Mouse (Mus musculus): ENCODE results near the gene Pdcl2.

The Pdcl2 gene

GRCm38 (mm10) chr5:76330953-76331352, at the start of gene Pdcl2:
TSS of gene Pdcl2 (minus strand) at chr5:76331156.
- no peak for DNase-seq (ENCODE audit: low read depth, low spot score)

GRCm38 (mm10) chr5:76379216-76379615, 48.3 kb upstream of the Pdcl2 start:
- no peak for DNase-seq (ENCODE audit: low read depth, low spot score)

GRCm38 (mm10) chr5:76369215-76369840, 38.4 kb upstream of the Pdcl2 start:
- no peak for DNase-seq (ENCODE audit: low read depth, low spot score)

DNA sequence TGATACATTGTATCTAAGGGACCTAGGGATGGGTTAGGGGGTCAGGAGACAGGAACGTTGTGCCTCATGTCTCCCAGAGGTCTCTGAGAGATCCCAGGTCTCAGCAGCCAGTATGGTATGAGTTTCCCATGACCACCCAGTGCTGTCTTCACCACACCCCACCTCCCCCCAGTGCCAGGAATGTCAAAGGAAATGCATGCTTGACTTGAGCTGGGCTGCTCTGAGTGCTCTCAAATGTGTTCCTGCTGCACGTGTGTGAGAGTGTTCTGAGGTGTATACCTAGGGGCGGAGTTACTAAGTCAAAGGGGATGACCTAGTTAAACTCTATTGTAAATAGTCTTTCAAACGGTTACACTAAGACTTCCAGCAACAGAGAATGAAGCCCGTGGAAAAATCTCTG, 34.5 kb upstream of the Pdcl2 start:
- no peak for DNase-seq (ENCODE audit: low read depth, low spot score)

DNA sequence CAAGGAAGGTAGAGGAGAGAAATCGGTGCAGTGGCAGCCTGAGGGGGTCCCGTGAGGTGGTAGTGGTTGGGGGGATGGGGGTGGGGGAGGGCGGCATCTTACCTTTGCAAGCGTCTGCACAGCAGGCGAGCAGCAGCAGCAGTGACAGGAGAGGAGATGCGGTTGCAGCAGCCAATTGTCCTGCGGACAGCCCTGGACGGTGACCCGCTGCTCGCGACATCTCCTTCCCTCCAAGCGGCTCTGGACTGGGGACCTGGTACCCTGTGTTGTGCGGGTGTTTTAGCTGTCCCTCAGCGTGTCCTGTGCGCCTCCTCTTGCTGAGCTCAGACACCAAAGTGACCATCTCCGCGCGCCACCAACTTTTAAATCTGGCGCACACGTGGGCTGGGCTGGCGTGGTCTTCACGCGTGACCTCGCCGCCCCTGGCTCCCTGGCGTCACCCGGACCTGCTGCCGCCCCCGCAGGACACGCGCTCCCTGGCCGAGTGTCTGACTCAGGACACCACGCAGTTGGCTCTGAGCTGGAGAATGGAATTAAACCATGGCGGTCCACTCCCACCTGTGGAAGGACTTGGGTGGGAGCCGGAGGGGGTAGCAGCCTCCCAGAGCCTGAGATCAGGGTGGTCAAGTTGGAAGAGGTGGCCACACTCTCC, 32.6 kb upstream of the Pdcl2 start, which contains the start of gene Nmu:
Gene Nmu, minus strand, starts transcription at position 336 of the 652 bp plus-strand sequence.
- DNase-seq (ENCODE audit: low read depth, low spot score), result no peak

- DNase-seq (ENCODE audit: low read depth, low spot score), result no peak
These were observed 29.8 kb upstream of the Pdcl2 start for GRCm38 (mm10) chr5:76360786-76361185.

- no peak for DNase-seq (ENCODE audit: low read depth, low spot score)
These were observed 29.1 kb upstream of the Pdcl2 start for GRCm38 (mm10) chr5:76360057-76360456.

- DNase-seq (ENCODE audit: low read depth, low spot score), result no peak
These were observed 21.1 kb upstream of the Pdcl2 start for GRCm38 (mm10) chr5:76351953-76352611.

DNA sequence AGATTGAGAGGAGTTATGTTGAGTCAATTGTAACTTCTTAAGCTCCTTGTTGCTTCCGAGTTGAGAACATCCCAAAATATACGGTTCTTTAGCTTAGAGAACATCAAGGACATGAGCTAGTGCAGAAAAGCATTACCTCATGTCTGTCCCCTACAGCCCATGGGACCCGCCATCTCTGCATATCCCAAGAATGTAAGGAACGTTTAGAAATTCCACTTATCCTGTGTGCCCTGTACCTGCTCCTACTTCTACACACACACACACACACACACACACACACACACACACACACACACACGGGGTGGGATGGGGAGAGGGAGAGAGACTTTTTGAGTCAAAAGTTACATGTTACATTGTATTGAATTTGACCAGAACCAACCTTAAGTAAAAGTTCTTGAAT, 20.6 kb upstream of the Pdcl2 start:
- DNase-seq (ENCODE audit: low read depth, low spot score), result no peak

- DNase-seq (ENCODE audit: low read depth, low spot score), result no peak
These were observed 15.2 kb upstream of the Pdcl2 start for GRCm38 (mm10) chr5:76346137-76346536.

DNA sequence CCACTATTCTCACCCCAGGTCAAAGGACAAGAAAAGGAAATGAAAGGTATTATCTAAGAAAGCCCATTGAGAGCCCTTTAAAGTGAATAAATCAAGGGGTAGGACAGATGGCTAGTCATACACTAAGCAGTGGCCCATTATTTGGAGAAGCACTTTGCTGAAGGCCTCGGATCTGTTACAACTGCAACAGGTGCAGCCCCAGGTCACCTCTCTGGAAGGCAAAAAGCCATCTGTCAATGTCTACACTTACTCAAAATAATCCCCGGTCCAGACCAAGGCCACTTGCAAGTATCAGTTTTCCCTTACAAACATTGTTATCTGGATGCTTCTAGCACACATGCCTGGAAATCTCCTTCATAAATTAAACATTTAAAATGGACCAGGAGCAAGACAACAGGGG, 10.0 kb upstream of the Pdcl2 start:
- DNase-seq (ENCODE audit: low read depth, low spot score), result no peak

DNA sequence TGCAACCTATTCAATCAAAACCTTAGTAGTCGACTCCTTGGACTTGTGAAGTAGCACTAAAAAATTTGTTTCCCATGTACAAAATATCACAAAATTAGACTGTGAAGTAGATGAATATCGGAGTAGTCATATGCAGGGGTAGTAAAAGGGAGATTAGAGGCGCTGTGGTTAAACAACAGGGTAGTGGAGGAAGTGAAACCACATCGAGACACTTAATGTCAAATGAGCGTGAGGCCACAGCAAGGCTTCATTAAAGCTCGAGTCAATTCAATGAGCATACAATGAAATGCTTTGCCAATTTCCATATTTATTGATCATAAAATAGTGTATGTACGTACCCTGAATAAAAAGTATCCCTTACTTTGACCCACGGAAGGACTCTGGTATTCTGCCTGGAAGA, 6.1 kb upstream of the Pdcl2 start:
- DNase-seq (ENCODE audit: low read depth, low spot score), result peak; percentile 14

DNA sequence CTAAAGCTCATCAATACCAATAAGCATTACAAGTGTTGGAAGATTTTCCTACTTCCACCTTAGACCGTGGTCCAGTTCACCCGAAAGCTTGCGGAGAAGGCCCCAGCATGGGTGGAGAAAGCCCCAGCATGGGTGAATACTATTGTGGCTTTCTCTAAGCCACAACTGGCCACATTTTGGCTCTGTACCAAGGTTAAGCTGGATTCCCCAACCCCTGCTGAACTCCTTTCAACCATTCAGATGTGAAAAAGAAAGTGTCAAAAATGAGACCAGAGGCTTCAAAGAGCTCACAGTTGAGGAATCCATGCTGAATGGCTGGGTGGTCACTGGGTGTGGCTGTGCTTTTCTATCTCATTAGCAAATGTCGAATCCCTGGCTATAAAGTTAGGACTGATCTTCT, 2.9 kb upstream of the Pdcl2 start:
- DNase-seq (ENCODE audit: low read depth, low spot score), result no peak

DNA sequence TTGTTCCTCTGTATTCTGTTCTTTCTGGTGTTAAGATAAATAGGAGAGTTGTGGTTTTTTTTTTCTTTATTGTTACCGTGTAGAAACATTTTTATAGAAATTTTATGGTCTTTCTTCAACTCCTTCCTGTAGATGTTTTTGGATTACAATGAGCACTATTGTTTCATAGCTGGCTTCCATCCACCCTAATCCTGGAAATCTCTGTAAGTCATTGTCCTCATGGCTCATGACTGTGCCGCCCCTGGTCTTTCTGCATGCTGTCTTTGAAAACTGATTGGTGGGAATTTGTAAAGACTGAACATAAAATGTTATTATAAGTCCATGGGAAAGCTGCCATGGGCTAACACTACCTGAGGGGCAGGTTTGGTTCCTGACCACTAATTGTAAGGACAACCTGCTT, 3.7 kb downstream of the Pdcl2 start:
- no peak for DNase-seq (ENCODE audit: low read depth, low spot score)

DNA sequence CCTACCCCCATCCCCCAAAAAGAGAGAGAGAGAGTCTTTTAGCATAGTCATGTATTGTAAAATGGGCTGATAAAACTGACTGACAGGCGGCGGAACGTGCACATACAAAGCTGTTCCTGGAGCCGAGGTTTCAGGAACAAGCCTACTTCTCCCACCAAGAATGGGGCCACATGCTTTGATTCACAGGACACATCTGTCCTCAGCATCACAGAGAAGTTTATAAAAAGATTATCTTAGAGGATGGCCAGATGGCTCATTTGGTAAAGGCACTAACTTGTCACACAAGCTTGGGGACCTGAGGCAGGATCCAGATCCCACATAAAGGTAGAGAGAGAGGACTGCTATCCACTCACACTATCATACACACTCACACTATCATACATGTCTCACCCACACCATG, 5.8 kb downstream of the Pdcl2 start:
- no peak for DNase-seq (ENCODE audit: low read depth, low spot score)

DNA sequence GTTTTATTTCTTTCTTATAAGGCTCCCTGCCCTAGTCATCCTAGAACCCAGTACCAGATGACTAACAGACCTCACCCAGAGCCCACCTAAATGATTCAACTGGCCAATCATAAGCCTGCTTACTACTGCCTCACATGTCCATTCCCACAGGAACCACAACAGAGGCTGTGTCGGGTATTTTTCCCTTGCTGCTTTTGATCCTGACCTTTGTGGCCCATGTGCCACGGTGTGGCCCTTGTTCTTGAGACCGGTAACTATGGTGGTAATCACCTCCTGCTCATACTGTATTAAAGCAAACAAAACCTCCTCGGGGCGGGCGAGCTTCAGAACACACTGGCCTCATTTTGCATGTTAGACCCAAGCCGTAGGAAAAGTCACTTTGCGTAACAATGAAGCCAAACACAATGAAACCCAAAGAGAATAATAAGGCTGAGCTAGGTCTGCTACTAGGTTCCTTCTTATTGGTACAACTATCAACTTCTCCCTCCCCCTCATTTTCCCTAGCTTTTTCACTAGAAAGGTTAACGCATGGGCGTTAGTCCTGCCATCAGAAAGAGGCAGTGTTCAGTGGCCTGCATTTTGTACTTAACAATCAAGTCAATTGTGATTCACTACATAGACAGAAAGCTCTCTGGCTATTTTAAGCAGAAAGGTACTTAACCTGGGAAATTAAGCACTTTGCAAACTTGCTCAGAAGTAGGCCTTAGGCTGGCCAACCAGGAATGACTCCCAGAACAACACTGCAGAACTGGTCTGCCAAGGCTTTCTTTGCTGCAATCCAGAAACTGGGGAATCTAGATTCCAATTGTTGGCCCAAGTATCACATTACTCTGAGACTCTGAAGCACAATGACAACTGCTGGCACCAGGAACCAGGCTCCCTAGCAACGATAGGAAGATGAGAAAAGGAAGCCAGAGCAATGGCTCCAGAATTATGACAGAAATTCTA, 9.4 kb downstream of the Pdcl2 start:
- no peak for DNase-seq (ENCODE audit: low read depth, low spot score)

- DNase-seq (ENCODE audit: low read depth, low spot score), result no peak
These were observed 22.8 kb downstream of the Pdcl2 start for GRCm38 (mm10) chr5:76308206-76308605.

DNA sequence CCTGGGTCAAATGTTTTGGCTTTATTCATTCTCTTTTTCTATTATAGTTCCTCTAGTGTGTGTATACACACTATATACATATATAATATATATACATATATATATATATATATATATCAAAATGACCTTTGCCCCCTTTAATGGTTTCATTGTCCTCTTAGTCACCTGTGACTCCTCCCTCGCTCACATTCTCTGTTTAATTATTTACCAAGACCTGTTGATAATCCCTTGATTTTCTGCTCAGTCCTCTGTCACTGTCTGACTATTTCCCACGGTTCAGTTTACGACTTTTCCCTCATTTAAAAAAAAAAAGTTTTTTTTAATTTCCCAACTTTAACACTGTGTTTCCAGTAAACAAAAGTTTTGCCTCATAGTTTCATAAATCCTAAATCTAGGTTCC, 24.7 kb downstream of the Pdcl2 start:
- DNase-seq (ENCODE audit: low read depth, low spot score), result no peak

DNA sequence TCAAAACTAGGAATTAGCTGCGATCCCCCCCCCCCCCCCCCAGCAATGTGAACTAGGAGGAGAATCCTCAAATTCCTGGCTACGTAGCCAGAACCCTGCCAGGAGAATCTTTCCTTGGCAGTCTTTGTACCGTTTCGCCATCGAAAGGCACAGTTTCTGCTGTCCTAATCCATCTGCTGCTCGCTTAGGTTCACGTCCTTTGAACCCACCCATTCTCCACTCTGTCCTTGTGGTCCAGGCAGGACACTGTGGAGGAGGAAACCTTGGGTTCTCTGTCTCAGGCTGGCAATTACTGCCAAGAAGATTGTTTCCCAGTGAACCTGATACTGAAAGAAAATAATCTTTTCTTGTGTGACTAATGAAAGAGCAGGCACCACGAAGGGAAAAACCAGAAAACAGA, 25.3 kb downstream of the Pdcl2 start:
- no peak for DNase-seq (ENCODE audit: low read depth, low spot score)

DNA sequence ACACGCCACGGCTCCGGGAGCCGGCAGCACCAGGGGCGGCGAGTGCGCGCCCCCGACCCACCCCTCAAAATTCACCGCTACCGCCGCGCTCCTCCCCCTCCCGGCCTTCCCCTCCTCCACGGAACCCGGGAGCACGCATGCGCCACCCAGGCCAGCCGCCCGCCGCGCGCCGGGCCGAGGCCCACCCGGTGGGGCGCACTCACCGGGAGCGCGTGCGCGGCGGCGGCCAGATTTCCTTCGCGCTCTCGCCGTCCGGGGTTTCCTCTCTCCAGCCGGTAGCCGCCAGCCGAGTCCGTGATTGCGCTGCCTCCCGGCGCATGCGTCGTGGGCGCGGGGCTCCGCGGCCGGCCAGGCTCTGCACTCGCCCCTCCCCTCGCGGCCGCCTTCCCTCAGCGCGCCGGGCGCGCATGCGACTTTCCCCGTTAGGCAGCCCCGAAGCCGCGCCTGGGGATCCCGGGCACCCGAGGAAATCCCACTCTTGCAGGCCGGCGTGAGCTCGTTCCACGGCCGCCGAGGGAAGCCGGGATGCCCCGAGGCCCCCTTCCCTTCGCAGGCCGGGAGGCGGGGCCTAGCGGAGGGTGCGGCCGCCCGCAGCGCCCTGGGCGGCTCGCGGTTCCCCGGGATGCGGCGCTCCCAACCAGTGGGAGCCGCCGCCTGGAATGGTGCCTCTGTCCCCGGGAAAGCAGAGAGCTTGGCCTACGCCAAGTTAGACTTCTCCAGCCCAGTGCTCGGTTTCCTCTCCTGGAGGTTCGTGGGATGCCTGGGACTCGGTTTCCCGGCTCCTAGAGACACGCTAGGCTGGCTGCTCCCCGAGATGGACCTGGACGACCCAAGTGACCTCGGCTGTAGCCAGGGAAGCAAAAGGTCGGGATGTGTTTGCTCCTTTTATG, 26.3 kb downstream of the Pdcl2 start, which contains the start of gene Clock:
Gene Clock, minus strand, starts transcription at position 341 of the 890 bp plus-strand sequence.
- DNase-seq (ENCODE audit: low read depth, low spot score), result peak; percentile 90

Data from CD4-positive helper T cell, adult 2 months (primary cell).